8 mouse cellular contexts compared by ENCODE assay signal in the genomic region with DNA sequence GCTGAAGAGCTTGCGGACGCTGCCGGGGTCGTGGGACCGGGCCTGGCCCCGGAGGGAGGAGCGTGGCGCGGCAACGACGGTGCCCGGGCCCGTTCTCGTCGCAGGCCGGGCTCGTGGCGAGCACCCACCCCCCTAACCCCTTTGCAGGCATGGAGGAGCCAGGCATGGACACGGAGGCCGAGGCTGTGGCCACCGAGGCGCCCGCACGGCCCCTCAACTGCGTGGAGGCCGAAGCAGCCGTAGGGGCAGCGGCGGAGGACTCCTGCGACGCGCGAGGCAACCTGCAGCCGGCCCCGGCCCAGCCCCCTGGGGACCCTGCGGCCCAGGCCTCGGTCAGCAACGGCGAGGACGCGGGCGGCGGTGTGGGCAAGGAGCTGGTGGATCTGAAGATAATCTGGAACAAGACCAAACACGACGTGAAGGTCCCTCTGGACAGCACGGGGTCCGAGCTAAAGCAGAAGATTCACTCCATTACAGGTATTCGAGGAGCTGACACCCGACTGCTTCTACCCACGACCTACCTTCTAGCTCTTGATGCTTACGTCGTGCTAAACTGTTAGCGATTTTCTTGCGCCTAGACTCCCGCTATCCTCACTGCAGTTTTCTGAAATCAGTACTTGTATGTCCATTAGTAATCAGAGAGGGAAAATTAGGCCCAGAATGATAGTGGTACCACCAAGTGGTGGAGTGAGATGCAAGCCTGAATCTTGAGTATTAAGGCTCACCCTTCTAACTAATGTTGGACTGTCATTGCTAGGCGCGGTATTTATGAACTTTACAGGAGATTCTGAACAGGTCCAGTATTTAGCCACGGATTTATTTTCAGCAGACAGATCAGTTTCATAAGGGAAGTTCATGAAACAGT. TPM values are rescaled to one million over a fixed set of nuclear protein-coding genes. Genes with fewer than 3 reads are reported as not detected.
A peak's percentile ranks its signal among the peaks of the same experiment; 100 is the strongest.
DNase-seq lines count a peak whose midpoint lies in the region; ATAC-seq and TF ChIP-seq lines count a peak whose summit lies in the region.

No protein-coding gene starts in this region.

- H3K9me3 ChIP-seq in ES-Bruce4 (replicated peaks; ENCODE audit: control insufficient read depth, insufficient read depth, low read length, poor library complexity, severe bottlenecking), result no peaks in the 10 kb centered on the region
- no peaks in the 10 kb centered on the region for H3K9me3 ChIP-seq in heart, postnatal 0 days (replicated peaks; ENCODE audit: control insufficient read depth, low read length)
- no peaks in the 10 kb centered on the region for H3K9me3 ChIP-seq in liver, embryonic 11.5 days (ENCODE audit: control insufficient read depth, low read length)

- no peaks in the 10 kb centered on the region for H3K27me3 ChIP-seq in ES-Bruce4 (ENCODE audit: control insufficient read depth, insufficient read depth, low read length, poor library complexity, severe bottlenecking)
- no peaks in the 10 kb centered on the region for H3K27me3 ChIP-seq in heart, postnatal 0 days (ENCODE audit: control insufficient read depth, insufficient read depth, low read length)
- no peaks in the 10 kb centered on the region for H3K27me3 ChIP-seq in liver, embryonic 11.5 days (replicated peaks; ENCODE audit: control insufficient read depth, insufficient read depth, low read length)

- no peak for TF ChIP-seq EP300 in ES-Bruce4 (IDR thresholded peaks at IDR 0.05; ENCODE audit: insufficient read depth, low read depth, low read length)
- TF ChIP-seq EP300 in heart, postnatal 0 days (IDR thresholded peaks at IDR 0.05; ENCODE audit: low read depth), result no peak

- TF ChIP-seq CTCF in ES-Bruce4 (IDR thresholded peaks at IDR 0.05; ENCODE audit: low read depth, low read length), result no peak
- TF ChIP-seq CTCF in brain, embryonic 14.5 days (IDR thresholded peaks at IDR 0.05; ENCODE audit: borderline replicate concordance, extremely low read depth, insufficient read depth, insufficient read length), result no peak
- peak; percentile 38 for TF ChIP-seq CTCF in heart, postnatal 0 days (IDR thresholded peaks at IDR 0.05; ENCODE audit: low read depth)

- H3K9ac ChIP-seq in ES-Bruce4 (ENCODE audit: low read depth, poor library complexity, severe bottlenecking), result peak overlapping the region; percentile 84
- peak overlapping the region; percentile 96 for H3K9ac ChIP-seq in heart, postnatal 0 days (replicated peaks; ENCODE audit: low read depth, low read length)
- H3K9ac ChIP-seq in liver, embryonic 11.5 days (ENCODE audit: low read depth, low read length), result peak overlapping the region; percentile 98

- H3K4me3 ChIP-seq in ES-Bruce4 (ENCODE audit: low read depth, low read length), result peak overlapping the region; percentile 78
- peak overlapping the region; percentile 95 for H3K4me3 ChIP-seq in heart, postnatal 0 days (ENCODE audit: low read depth, low read length)
- H3K4me3 ChIP-seq in liver, embryonic 11.5 days (ENCODE audit: low read depth, low read length), result peak overlapping the region; percentile 100

- TF ChIP-seq POLR2A in ES-Bruce4 (IDR thresholded peaks at IDR 0.05; ENCODE audit: insufficient read depth, low read length), result no peak
- TF ChIP-seq POLR2A in brain, embryonic 14.5 days (IDR thresholded peaks at IDR 0.05; ENCODE audit: borderline replicate concordance, extremely low read depth, insufficient read depth, insufficient read length, poor library complexity, severe bottlenecking), result no peak

- H3K4me2 ChIP-seq in heart, postnatal 0 days (ENCODE audit: low read depth, low read length), result peak overlapping the region; percentile 91
- H3K4me2 ChIP-seq in liver, embryonic 11.5 days, result peak overlapping the region; percentile 94

- ATAC-seq in heart, postnatal 0 days (ENCODE audit: insufficient read depth, low read depth), result 0 out of 2 replicates have a peak, but pooled peaks have one; percentile 0
- ATAC-seq in liver, embryonic 11.5 days (replicated peaks; ENCODE audit: low FRiP score), result peak; percentile 21

- no peak overlapping the region for H3K27ac ChIP-seq in ES-Bruce4 (ENCODE audit: insufficient read depth, low read length)
- peak overlapping the region; percentile 93 for H3K27ac ChIP-seq in heart, postnatal 0 days (ENCODE audit: low read depth)
- H3K27ac ChIP-seq in liver, embryonic 11.5 days (ENCODE audit: low read depth, low read length), result peak overlapping the region; percentile 92

- peak; percentile 9 to 20 for DNase-seq in kidney, adult 8-10 months
- no peak for DNase-seq in kidney, postnatal 10 days
- peak; percentile 28 for DNase-seq in brain, embryonic 14.5 days (ENCODE audit: low read depth)
- peak; percentile 50 for DNase-seq in heart, postnatal 0 days (ENCODE audit: low spot score)
- DNase-seq in liver, embryonic 11.5 days (ENCODE audit: low spot score), result peak; percentile 50
- DNase-seq in spleen, postnatal 10 days (ENCODE audit: low spot score in 2 of 2), result peak; percentile 35 to 43
- DNase-seq in ovary, postnatal 36 days (ENCODE audit: low spot score), result no peak

- 2% methylated on average over 58 of the region's 58 CpGs for WGBS in heart, postnatal 0 days
- 1% methylated on average over 56 of the region's 58 CpGs for WGBS in liver, embryonic 11.5 days

- no peaks in the 10 kb centered on the region for H3K4me1 ChIP-seq in ES-Bruce4 (ENCODE audit: control insufficient read depth, insufficient read depth, low read length)
- peaks cover 22% of the 10 kb centered on the region for H3K4me1 ChIP-seq in heart, postnatal 0 days (ENCODE audit: control insufficient read depth, insufficient read depth)
- peaks cover 24% of the 10 kb centered on the region for H3K4me1 ChIP-seq in liver, embryonic 11.5 days (replicated peaks; ENCODE audit: control insufficient read depth, insufficient read depth, low read length)

- H3K36me3 ChIP-seq in ES-Bruce4 (ENCODE audit: control insufficient read depth, insufficient read depth, low read length, poor library complexity, severe bottlenecking), result peaks cover 36% of the 10 kb centered on the region
- peaks cover 33% of the 10 kb centered on the region for H3K36me3 ChIP-seq in heart, postnatal 0 days (replicated peaks; ENCODE audit: control insufficient read depth, insufficient read depth, low read length)
- H3K36me3 ChIP-seq in liver, embryonic 11.5 days (ENCODE audit: control insufficient read depth, insufficient read depth, low read length), result peaks cover 26% of the 10 kb centered on the region

RNA-seq across cellular contexts. Expression of a gene that starts 0.7 kb away (rescaled TPM):
- 12.4 and 12.5 TPM in 2 replicates for polyA plus RNA-seq in ES-Bruce4 (2011; ENCODE audit: insufficient read depth, insufficient read length, low read depth, missing spikeins)
- 9.8 and 11.0 TPM in 2 replicates for polyA plus RNA-seq in brain, embryonic 14.5 days (2012; rRNA removed)
- total RNA-seq in heart, postnatal 0 days (2014; rRNA removed; ENCODE audit: low replicate concordance), result 54.3 and 60.1 TPM in 2 replicates
- polyA plus RNA-seq in heart, postnatal 0 days (2015; fragmentation: Nextera tagmentation; extraction: Ambion mirVana), result 27.8 and 29.2 TPM in 2 replicates
- polyA plus RNA-seq in liver, embryonic 11.5 days (2014; fragmentation: Nextera tagmentation; extraction: Ambion mirVana), result 16.1 and 18.0 TPM in 2 replicates

RNA-seq across cellular contexts. Expression of a gene that starts 0.8 kb away (rescaled TPM):
- polyA plus RNA-seq in ES-Bruce4 (2011; ENCODE audit: insufficient read depth, insufficient read length, low read depth, missing spikeins), result 73.6 and 75.4 TPM in 2 replicates
- polyA plus RNA-seq in brain, embryonic 14.5 days (2012; rRNA removed), result 77.7 and 89.6 TPM in 2 replicates
- 54.7 and 65.5 TPM in 2 replicates for total RNA-seq in heart, postnatal 0 days (2014; rRNA removed; ENCODE audit: low replicate concordance)
- polyA plus RNA-seq in heart, postnatal 0 days (2015; fragmentation: Nextera tagmentation; extraction: Ambion mirVana), result 22.6 and 25.5 TPM in 2 replicates
- 59.7 and 64.9 TPM in 2 replicates for polyA plus RNA-seq in liver, embryonic 11.5 days (2014; fragmentation: Nextera tagmentation; extraction: Ambion mirVana)

RNA-seq across cellular contexts. Expression of a gene that starts 33.9 kb away (rescaled TPM):
- 262 and 271 TPM in 2 replicates for polyA plus RNA-seq in ES-Bruce4 (2011; ENCODE audit: insufficient read depth, insufficient read length, low read depth, missing spikeins)
- 127 and 146 TPM in 2 replicates for polyA plus RNA-seq in brain, embryonic 14.5 days (2012; rRNA removed)
- 181 and 183 TPM in 2 replicates for total RNA-seq in heart, postnatal 0 days (2014; rRNA removed; ENCODE audit: low replicate concordance)
- 2,966 and 3,134 TPM in 2 replicates for polyA plus RNA-seq in heart, postnatal 0 days (2015; fragmentation: Nextera tagmentation; extraction: Ambion mirVana)
- 811 and 834 TPM in 2 replicates for polyA plus RNA-seq in liver, embryonic 11.5 days (2014; fragmentation: Nextera tagmentation; extraction: Ambion mirVana)

RNA-seq across cellular contexts. Expression of a gene that starts 46.7 kb away (rescaled TPM):
- polyA plus RNA-seq in ES-Bruce4 (2011; ENCODE audit: insufficient read depth, insufficient read length, low read depth, missing spikeins), result 123 and 125 TPM in 2 replicates
- 83.7 and 101 TPM in 2 replicates for polyA plus RNA-seq in brain, embryonic 14.5 days (2012; rRNA removed)
- total RNA-seq in heart, postnatal 0 days (2014; rRNA removed; ENCODE audit: low replicate concordance), result 51.3 and 79.7 TPM in 2 replicates
- 37.5 and 38.1 TPM in 2 replicates for polyA plus RNA-seq in heart, postnatal 0 days (2015; fragmentation: Nextera tagmentation; extraction: Ambion mirVana)
- 69.4 and 87.7 TPM in 2 replicates for polyA plus RNA-seq in liver, embryonic 11.5 days (2014; fragmentation: Nextera tagmentation; extraction: Ambion mirVana)

Comparison
In these comparisons a context has a peak if more than half of its experiments do, and no peak if none do; other contexts are left out.
1. DNase-seq: peak in kidney, adult 8-10 months (2 of 2), brain, embryonic 14.5 days (single experiment), heart, postnatal 0 days (single experiment), liver, embryonic 11.5 days (single experiment) and spleen, postnatal 10 days (2 of 2); none in kidney, postnatal 10 days (single experiment) and ovary, postnatal 36 days (single experiment).
2. Peak in every context shown above with its lines, with median percentiles within 50 percentile points of each other: H3K4me3 ChIP-seq and H3K9ac ChIP-seq.